Mouse (Mus musculus) G1E (cell line): ENCODE measurements around the gene Gm20695. TPM values are rescaled to one million over a fixed set of nuclear protein-coding genes. Genes with fewer than 3 reads are reported as not detected.

ENCODE experiments used
- ATAC-seq: 2 replicates; pipeline ENCODE4 v1.8.0; 2016; ENCODE audit warnings: mild to moderate bottlenecking; ENCODE audit not compliant: insufficient number of reproducible peaks, poor library complexity, low FRiP score, severe bottlenecking; ENCODE audit errors: extremely low read depth
- DNase-seq: peaks from one replicate; pipeline ENCODE4 v3.0.0; 2012; ENCODE audit warnings: low spot score
- H3K27me3 ChIP-seq: 2 replicates; pipeline ENCODE4 v1.6.1; 2012; ENCODE audit warnings: mild to moderate bottlenecking, low read length, inconsistent platforms; ENCODE audit not compliant: insufficient read depth
- H3K36me3 ChIP-seq: replicated peaks from 2 replicates; pipeline ENCODE3; 2012; ENCODE audit warnings: mild to moderate bottlenecking, inconsistent platforms
- H3K4me1 ChIP-seq: 2 replicates; pipeline ENCODE4 v1.6.1; 2012; ENCODE audit warnings: low read depth, low read length, inconsistent platforms, mixed read lengths; ENCODE audit not compliant: insufficient read depth
- H3K4me3 ChIP-seq: 2 replicates; pipeline ENCODE4 v1.5.1; 2012; ENCODE audit warnings: low read depth, mild to moderate bottlenecking, inconsistent platforms, low read length, moderate library complexity, mixed read lengths
- H3K9me3 ChIP-seq: replicated peaks from 2 replicates; pipeline ENCODE4 v1.6.1; 2012; ENCODE audit warnings: inconsistent platforms
- CTCF ChIP-seq: IDR thresholded peaks from 2 replicates; pipeline ENCODE4 v1.5.1; 2012; ENCODE audit warnings: low read depth, low read length, inconsistent platforms, mixed read lengths
- GATA1 ChIP-seq: IDR thresholded peaks from 2 replicates; pipeline ENCODE4 v1.6.1; 2012; ENCODE audit warnings: borderline replicate concordance, low read length, inconsistent platforms, mixed read lengths
- GATA2 ChIP-seq: IDR thresholded peaks from 2 replicates; pipeline ENCODE4 v1.6.1; 2012; ENCODE audit warnings: low read depth, low read length, inconsistent platforms, borderline replicate concordance
- POLR2AphosphoS5 ChIP-seq: IDR thresholded peaks from 2 replicates; pipeline ENCODE4 v1.6.1; 2012; ENCODE audit warnings: low read depth, low read length, inconsistent platforms; ENCODE audit not compliant: insufficient replicate concordance
- TAL1 ChIP-seq: conservative IDR thresholded peaks from 2 replicates; pipeline ENCODE4 v1.6.1; 2012; ENCODE audit warnings: low read depth, low read length, inconsistent platforms, mixed read lengths
- polyA plus RNA-seq: library from polyadenylated mRNA; stranded (reverse); fragments of >175 nt; gene quantifications from 2 replicates; pipeline ENCODE4 v1.2.3, GENCODE M21; 2012
- total RNA-seq, 2 experiments: library from RNA; stranded (forward) in 1 of 2; stranded (reverse) in 1 of 2; fragments of 200-1000 nt in 1 of 2; fragments of >200 nt in 1 of 2; fragmentation: Nextera tagmentation in 1 of 2; gene quantifications; 2 replicates each; pipeline ENCODE4 v1.2.3; 2014 to 2017

Gene Gm20695
- total and polyA plus RNA-seq, 3 experiments = 0.33 TPM; not detected in 2

- Histone ChIP-seq H3K27me3 (no peaks in the 10 kb centered on the region), H3K4me1 (peaks cover 15% of the 10 kb centered on the region), H3K36me3 (peaks cover 88% of the 10 kb centered on the region), H3K4me3 (no peak overlapping the region), H3K9me3 (no peaks in the 10 kb centered on the region)
- ATAC-seq (peak; percentile 94), DNase-seq (no peak)
- TF ChIP-seq GATA2 (no peak), GATA1 (no peak), POLR2AphosphoS5 (no peak), TAL1 (no peak), CTCF (no peak)
Measured at GRCm38 (mm10) chr16:3895173-3895792, 10.8 kb downstream of the Gm20695 start.

- Histone ChIP-seq H3K4me1 (peaks cover 15% of the 10 kb centered on the region), H3K4me3 (no peak overlapping the region), H3K27me3 (no peaks in the 10 kb centered on the region), H3K9me3 (no peaks in the 10 kb centered on the region), H3K36me3 (peaks cover 91% of the 10 kb centered on the region)
- no peak for DNase-seq
- no peak for ATAC-seq
- TF ChIP-seq TAL1 (no peak), POLR2AphosphoS5 (no peak), GATA1 (no peak), CTCF (no peak), GATA2 (no peak)
Measured at GRCm38 (mm10) chr16:3896046-3896445, 11.6 kb downstream of the Gm20695 start.

- ATAC-seq (no peak), DNase-seq (no peak)
- H3K36me3 ChIP-seq = peaks cover 92% of the 10 kb centered on the region
- H3K4me1 ChIP-seq = peaks cover 15% of the 10 kb centered on the region
- no peak overlapping the region for H3K4me3 ChIP-seq
- H3K27me3 ChIP-seq = no peaks in the 10 kb centered on the region
- no peaks in the 10 kb centered on the region for H3K9me3 ChIP-seq
- no peak for TF ChIP-seq GATA1
- TF ChIP-seq TAL1 = no peak
- no peak for TF ChIP-seq GATA2
- TF ChIP-seq CTCF = no peak
- no peak for TF ChIP-seq POLR2AphosphoS5
Measured at GRCm38 (mm10) chr16:3896553-3896952, 12.1 kb downstream of the Gm20695 start.

- DNase-seq (no peak), ATAC-seq (no peak)
- Histone ChIP-seq H3K4me3 (peak overlapping the region; percentile 18; the same call in 1 of the 2 replicates), H3K4me1 (peaks cover 19% of the 10 kb centered on the region), H3K9me3 (no peaks in the 10 kb centered on the region), H3K27me3 (no peaks in the 10 kb centered on the region), H3K36me3 (peaks cover 67% of the 10 kb centered on the region)
- TF ChIP-seq CTCF = no peak
- no peak for TF ChIP-seq GATA1
- TF ChIP-seq GATA2 = no peak
- TF ChIP-seq POLR2AphosphoS5 = no peak
- no peak for TF ChIP-seq TAL1
Measured at GRCm38 (mm10) chr16:3907471-3907870, 23.0 kb downstream of the Gm20695 start.

- H3K27me3 ChIP-seq = no peaks in the 10 kb centered on the region
- ATAC-seq = peak; percentile 95
- DNase-seq = peak; percentile 78
- peak within 1 kb of the TSS; percentile 86 for H3K4me3 ChIP-seq
- peaks cover 67% of the 10 kb centered on the region for H3K36me3 ChIP-seq
- TF ChIP-seq POLR2AphosphoS5 (no peak), GATA2 (no peak), TAL1 (no peak), GATA1 (no peak), CTCF (peak; percentile 44)
- peaks cover 19% of the 10 kb centered on the region for H3K4me1 ChIP-seq
- H3K9me3 ChIP-seq = no peaks in the 10 kb centered on the region
Measured at GRCm38 (mm10) chr16:3908537-3909111, 24.2 kb downstream of the Gm20695 start, which contains the start of the genes 1700037C18Rik and Cluap1. TSS of gene 1700037C18Rik (minus strand) at chr16:3908689. TSS of gene Cluap1 (plus strand) at chr16:3908801.

- Histone ChIP-seq H3K4me1 (peaks cover 19% of the 10 kb centered on the region), H3K36me3 (peaks cover 67% of the 10 kb centered on the region), H3K27me3 (no peaks in the 10 kb centered on the region), H3K4me3 (peak overlapping the region; percentile 86), H3K9me3 (no peaks in the 10 kb centered on the region)
- no peak for DNase-seq
- no peak for TF ChIP-seq GATA2
- TF ChIP-seq TAL1 = no peak
- TF ChIP-seq CTCF = no peak
- no peak for TF ChIP-seq POLR2AphosphoS5
- no peak for TF ChIP-seq GATA1
- ATAC-seq = no peak
Measured at GRCm38 (mm10) chr16:3909118-3909517, 24.7 kb downstream of the Gm20695 start.
